Mouse (Mus musculus) spleen, adult 10 weeks (tissue): ENCODE measurements around the gene Gm21209. TPM values are rescaled to one million over a fixed set of nuclear protein-coding genes. Genes with fewer than 3 reads are reported as not detected.

ENCODE experiments used
- polyA plus RNA-seq: library from polyadenylated mRNA; stranded (reverse); fragments of 350-450 nt; fragmentation: Illumina TruSeq; extraction: RNeasy Lipid Tissue Mini Kit (QIAGEN cat#74804); gene quantifications from one replicate; pipeline ENCODE4 v1.2.3, GENCODE M21; 2015; ENCODE audit warnings: low replicate concordance; ENCODE audit not compliant: insufficient read depth

Gene Gm21209
- polyA plus RNA-seq = not detected

DNA sequence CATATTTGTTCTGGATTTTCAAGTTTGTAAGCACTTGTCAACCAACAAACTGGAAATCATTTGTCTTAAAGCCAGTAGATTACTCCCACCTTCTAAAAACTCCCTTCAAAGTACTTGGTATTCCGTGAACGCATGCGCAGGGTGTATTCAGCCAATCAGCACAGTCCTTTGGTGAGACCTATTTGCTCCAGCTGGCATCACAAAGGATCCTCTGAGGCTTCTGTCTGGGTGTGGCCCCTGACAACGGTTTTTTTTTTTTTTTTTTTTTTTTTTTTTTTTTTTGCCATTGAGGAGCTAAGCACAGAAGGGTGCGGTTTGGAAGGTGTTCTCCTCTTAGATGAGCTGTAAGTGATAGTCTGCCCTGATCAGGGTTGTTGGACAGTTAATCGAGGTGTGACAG, at the start of gene Gm21209:
TSS of gene Gm21209 (plus strand) at position 301 of the 400 bp plus-strand sequence.

